Mouse (Mus musculus) 3T3-L1 (cell line): ENCODE measurements around the gene Nav2.

ENCODE experiments used
- DNase-seq: peaks from one replicate; pipeline ENCODE4 v3.0.0-alpha.2; 2015; ENCODE audit warnings: low read depth, low spot score

Nav2 gene

GRCm38 (mm10) chr7:48888751-48889150 is 19.8 kb upstream of the Nav2 start:
- DNase-seq: peak; percentile 19

GRCm38 (mm10) chr7:48891029-48891428 is 17.5 kb upstream of the Nav2 start:
- no peak for DNase-seq

DNA sequence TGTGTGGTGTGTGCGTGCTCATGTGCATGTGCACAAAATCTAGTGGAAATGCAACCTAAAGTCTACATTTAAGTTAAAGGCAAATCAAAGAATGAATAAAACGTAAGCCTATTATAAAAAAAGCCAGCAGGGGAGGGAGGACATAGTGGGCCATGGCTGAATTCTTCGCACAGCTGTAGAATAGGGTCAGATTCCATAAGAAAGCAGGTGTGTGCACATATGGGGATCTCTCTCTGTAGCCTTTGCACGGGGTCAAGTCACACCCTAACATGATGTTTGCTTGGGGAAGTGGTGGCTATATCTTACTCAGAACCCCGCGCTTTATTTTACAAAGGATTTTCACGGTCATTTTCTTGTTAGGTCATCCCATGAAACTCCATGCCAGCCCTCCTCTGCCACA is 15.4 kb upstream of the Nav2 start:
- DNase-seq: no peak

GRCm38 (mm10) chr7:48894152-48894551 is 14.4 kb upstream of the Nav2 start:
- DNase-seq: peak; percentile 77

GRCm38 (mm10) chr7:48894763-48895162 is 13.8 kb upstream of the Nav2 start:
- no peak for DNase-seq

- no peak for DNase-seq
Measured at GRCm38 (mm10) chr7:48895475-48895874, 13.0 kb upstream of the Nav2 start.

DNA sequence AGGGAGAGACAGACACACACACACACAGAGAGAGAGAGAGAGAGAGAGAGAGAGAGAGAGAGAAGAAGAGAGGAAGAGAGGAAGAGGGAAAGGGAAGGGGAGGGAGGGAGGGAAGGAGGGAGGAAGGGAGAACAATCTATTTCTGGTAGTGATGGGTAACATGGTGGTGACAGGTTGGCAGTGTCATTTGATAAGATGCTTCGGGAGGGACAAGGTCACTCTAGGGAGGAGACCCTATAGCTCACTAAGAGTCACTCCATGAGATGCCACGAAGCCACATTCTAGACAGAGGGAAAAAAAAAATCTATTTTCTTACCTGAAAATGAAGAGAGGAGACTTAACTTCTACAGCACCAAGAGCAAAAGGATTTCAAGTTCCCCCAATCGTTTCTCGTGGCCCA is 12.5 kb upstream of the Nav2 start:
- no peak for DNase-seq

GRCm38 (mm10) chr7:48897539-48898163 is 10.9 kb upstream of the Nav2 start:
- no peak for DNase-seq

DNA sequence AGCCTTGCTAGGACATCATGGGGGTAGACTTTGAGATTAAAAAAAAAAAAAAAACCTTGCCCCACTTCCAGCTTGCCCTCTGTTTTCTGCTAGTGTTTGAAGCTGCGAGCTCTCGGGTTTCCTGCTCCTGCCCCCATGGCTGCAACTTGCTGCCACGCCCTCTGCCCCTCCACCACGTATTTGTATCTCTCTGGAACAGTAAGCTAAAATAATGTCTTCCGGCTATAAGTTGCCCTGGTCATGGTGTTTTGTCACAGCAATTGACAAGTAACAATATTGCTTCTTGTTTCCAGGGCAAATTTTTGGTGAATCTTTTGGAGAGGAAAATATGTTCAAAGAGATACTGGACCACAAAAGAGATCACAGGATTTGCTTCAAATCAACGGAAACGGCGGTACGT is 10.1 kb upstream of the Nav2 start:
- DNase-seq: no peak

DNA sequence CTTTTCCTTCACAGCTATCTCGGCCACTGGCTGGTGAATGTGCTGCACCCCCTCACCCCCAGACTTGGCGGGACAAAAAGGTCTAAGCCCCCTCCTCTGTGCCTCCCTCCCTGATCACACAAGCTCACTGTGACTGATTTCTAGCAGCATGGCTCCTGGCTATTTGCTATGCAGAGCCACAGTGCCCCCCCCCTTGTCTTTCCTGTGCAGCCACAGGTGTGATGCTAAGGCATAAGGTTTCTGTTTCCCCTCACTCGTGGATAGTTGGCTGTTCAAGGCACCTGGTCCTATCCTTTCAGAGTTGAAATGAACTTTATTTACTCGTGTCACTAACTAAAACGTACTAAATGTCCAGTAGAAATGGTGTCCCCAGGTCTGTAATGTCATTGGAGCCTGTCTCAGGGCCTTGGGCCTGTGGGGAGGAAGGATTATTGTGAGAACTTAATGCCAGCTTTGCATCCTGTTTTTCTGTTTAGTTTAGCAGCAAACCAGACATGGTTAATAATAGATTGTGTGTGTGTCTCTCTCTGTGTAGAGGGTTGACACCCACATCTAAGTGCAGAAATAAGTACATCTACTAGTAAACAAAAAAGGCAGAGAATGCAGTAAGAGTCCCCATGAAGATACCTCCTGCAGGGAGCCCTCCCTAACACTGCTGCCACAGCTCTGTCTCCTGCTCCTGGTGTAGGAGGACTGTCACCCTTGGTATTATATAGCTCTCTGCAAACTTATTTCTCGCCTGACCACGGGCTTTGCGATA is 7.9 kb upstream of the Nav2 start:
- no peak for DNase-seq

- no peak for DNase-seq
Measured at GRCm38 (mm10) chr7:48902454-48902853, 6.1 kb upstream of the Nav2 start.

- DNase-seq: no peak
Measured at GRCm38 (mm10) chr7:48909342-48909671, 791 bp downstream of the Nav2 start.

DNA sequence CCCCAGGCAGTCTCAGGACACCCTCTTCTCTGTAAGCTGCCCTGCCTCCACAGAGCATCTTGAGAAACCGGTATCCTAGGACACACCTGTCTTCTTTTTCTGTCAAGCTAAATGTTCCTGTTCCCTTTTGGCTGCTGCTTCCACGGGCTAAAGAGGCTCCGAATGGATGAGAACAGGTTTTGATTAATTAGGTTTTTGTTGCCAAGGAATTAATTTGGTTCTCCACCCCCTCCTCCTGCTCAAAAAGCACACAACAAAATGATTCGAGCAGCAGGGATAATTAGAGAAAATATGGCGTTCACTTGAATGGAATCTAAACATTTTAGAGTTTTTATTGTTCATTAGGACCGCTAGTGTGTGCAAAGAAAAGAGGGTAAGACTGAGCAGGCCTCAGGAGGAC is 1.8 kb downstream of the Nav2 start:
- DNase-seq: no peak

DNA sequence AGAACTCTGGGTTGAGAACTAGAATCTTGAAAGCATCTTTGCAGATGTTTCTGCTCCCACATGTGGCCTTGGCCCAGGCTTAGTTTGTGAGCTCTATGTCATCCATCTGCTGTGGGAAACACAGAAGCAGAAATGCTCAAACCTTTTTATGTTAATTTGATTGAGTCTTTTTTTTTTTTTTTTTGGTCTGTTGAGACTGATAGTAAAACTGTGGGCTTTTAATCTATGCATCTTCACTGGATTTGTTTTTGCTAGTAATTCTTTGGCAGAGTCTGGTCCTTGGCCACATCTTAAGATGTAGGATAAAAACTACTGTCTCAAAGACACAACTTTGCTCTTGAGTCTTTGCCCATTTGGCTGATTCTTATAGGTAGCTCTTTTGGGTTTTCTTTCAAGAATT is 2.6 kb downstream of the Nav2 start:
- no peak for DNase-seq

DNA sequence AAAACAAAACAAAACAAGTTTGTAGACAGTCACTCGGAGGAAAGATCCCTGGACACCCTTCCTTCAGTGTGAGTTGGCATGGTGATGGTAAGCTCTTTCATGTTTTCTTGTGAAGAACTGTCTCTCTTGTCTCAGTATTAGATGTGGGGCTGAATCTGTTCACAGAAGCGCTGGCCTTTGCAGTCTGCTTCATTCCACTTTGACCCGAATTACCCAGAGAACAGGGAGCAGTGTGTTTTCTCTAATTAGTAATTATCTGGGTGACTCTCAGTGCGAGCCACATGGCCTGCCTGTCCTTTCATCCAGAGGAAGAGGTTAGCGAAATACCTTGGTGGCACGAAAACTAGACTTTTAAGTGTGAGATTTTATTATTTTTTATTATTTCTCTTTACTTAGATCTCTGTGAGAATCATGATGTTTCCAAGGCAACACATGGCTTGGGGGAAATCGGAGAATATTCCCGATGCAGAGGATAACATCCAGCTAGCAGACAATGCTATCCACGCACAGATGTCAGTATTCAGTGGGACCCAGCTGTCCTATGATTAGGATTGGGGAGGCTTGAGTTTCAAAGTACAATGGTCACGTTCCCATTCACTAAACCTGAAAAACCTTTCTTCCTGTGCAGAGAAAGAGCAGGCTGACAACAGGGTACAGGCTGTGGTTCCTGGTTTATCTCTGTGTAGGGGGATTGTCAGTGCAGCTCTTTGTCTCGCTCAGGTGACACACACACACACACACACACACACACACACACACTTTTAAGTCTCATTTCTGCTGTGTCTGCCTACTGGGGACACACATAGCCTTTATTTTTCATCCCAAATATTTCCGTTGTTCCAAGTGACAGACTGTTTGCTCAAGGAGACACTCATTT is 6.4 kb downstream of the Nav2 start:
- no peak for DNase-seq

DNA sequence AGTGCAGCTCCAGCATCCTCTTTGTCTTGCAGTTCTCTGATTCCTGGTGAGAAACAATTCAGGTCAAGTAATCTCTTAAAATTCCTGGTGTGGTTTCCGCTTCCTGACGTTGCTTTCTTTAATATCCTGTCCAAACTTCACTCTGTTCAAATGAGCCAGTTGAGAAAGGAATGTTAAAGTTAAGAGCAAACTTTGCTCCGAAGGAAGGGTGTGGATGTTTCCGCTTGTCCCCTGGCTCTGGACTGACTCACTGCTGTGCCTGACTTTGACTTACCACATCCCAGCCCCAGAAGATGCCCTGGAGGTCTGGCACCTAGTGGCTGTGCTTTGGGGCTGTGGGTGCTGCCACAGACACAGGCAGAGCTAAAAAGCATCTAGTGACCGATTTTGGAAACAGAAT is 8.9 kb downstream of the Nav2 start:
- peak; percentile 82 for DNase-seq

DNA sequence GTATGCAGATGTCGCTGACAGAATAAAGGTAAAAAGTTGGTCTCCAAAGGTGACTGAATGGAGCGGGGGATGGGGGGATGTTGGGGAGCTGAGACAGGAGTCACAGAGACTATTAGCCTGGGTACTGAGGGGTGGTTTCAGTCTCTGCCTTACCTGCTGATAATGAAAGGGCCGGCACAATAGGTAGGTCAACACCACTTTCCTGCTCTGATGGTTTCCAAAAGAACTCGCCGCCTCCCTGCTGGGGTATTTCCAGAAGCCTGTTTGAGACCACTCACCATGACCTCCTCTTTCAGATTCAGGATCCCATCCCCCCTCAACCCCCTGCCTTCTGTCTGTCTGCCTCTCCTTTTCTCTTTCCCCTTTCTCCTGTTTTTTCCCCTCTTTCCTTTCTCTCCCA is 9.5 kb downstream of the Nav2 start:
- DNase-seq: no peak

DNA sequence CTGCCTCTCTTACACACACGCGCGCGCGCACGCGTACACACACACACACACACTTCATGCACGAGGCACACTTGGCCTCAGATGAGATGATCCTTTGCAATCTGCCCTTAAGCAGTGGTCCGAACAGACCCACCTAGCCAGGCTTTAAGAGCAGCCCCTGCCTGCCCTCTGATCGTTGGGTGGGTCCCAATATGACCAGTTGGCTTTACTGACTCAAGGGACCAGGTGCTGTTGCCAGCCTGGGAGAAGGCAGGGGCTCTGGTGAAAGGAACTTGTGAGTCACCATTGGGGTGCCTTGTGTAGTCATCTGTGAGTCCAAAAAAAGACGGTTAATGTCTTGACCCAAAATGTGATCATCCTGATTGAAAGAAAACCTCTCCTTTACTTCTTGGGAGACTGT is 9.9 kb downstream of the Nav2 start:
- peak; percentile 48 for DNase-seq

DNA sequence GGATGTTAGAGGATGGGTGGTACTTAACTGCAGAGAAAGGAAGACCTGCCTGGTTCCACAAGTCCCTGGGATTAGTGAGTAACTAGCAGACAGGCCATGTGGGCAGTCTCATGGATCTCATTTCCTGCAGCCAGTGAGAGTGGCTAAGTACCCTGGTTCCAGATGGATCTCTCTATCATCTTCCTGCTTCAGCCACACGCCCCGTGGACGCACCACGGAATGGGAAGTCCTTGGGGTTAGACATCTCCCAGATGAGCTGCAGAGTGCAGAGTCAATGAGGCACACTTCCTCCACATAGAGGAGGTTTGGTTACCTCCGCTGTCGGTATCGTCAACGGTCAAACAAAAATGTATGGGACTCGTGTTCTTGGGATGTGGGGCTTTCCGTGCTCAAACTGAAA is 15.1 kb downstream of the Nav2 start:
- peak; percentile 31 for DNase-seq

GRCm38 (mm10) chr7:48925214-48925613 is 16.7 kb downstream of the Nav2 start:
- DNase-seq: peak; percentile 16

DNA sequence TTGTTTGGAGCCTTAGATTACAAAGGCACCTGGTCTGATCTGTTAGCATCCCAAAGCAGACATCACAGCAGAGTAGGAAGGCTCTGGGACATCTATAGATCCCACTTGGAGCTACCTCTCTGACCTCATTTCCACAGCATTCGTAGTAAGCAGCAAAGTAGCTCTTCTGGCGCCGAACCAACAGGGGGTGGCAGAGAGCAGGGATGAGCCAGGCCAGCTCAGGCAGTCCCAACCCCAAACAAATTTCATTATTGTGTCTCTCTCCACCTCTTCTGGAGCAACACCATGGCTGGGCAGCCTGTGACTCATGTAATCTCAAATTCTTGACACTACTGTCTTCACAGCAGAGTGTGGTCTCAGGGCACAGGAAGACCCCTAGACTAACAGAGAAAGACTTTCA is 19.8 kb downstream of the Nav2 start:
- DNase-seq: peak; percentile 66

- no peak for DNase-seq
Measured at GRCm38 (mm10) chr7:48930399-48930798, 21.9 kb downstream of the Nav2 start.

GRCm38 (mm10) chr7:48932138-48932537 is 23.6 kb downstream of the Nav2 start:
- DNase-seq: no peak
